Mouse (Mus musculus): Measurements from ENCODE around the gene Tmem132a. TPM values are rescaled to one million over a fixed set of nuclear protein-coding genes. Genes with fewer than 3 reads are reported as not detected.

Tmem132a gene
- polyA plus RNA-seq, 1 experiment from 2014 or later = 51.5 TPM

- no peak overlapping the region for H3K9ac ChIP-seq (replicated peaks; ENCODE audit: low read length)
- no peak overlapping the region for H3K4me3 ChIP-seq (ENCODE audit: low read depth, low read length)
- H3K27ac ChIP-seq (replicated peaks; ENCODE audit: low read depth, low read length) = no peak overlapping the region
- no peaks in the 10 kb centered on the region for H3K36me3 ChIP-seq (replicated peaks; ENCODE audit: control insufficient read depth, insufficient read depth, low read depth, low read length)
- H3K4me1 ChIP-seq (ENCODE audit: control insufficient read depth, insufficient read depth, low read length) = no peaks in the 10 kb centered on the region
- H3K9me3 ChIP-seq (replicated peaks; ENCODE audit: control insufficient read depth, low read length) = no peaks in the 10 kb centered on the region
- no peak for ATAC-seq (replicated peaks; ENCODE audit: insufficient number of reproducible peaks, low FRiP score, low TSS enrichment, low read depth)
- DNase-seq (ENCODE audit: low spot score) = no peak
- no peaks in the 10 kb centered on the region for H3K27me3 ChIP-seq (ENCODE audit: control insufficient read depth, insufficient read depth, low read length)
- WGBS = 73% methylated on average over 3 of the region's 3 CpGs
- H3K4me2 ChIP-seq (ENCODE audit: low read depth, low read length) = no peak overlapping the region
These were observed 22.2 kb downstream of the Tmem132a start for GRCm38 (mm10) chr19:10847311-10848087.

GRCm38 (mm10) chr19:10846150-10846549, 23.6 kb downstream of the Tmem132a start:
- Histone ChIP-seq H3K4me1 (ENCODE audit: control insufficient read depth, insufficient read depth, low read length) (no peaks in the 10 kb centered on the region), H3K9me3 (replicated peaks; ENCODE audit: control insufficient read depth, low read length) (no peaks in the 10 kb centered on the region), H3K4me2 (ENCODE audit: low read depth, low read length) (no peak overlapping the region), H3K27ac (replicated peaks; ENCODE audit: low read depth, low read length) (no peak overlapping the region), H3K36me3 (replicated peaks; ENCODE audit: control insufficient read depth, insufficient read depth, low read depth, low read length) (no peaks in the 10 kb centered on the region), H3K27me3 (ENCODE audit: control insufficient read depth, insufficient read depth, low read length) (no peaks in the 10 kb centered on the region), H3K9ac (replicated peaks; ENCODE audit: low read length) (no peak overlapping the region), H3K4me3 (ENCODE audit: low read depth, low read length) (no peak overlapping the region)
- ATAC-seq (replicated peaks; ENCODE audit: insufficient number of reproducible peaks, low FRiP score, low TSS enrichment, low read depth) = no peak
- 72% methylated on average over 7 of the region's 7 CpGs for WGBS
- no peak for DNase-seq (ENCODE audit: low spot score)

- no peaks in the 10 kb centered on the region for H3K27me3 ChIP-seq (ENCODE audit: control insufficient read depth, insufficient read depth, low read length)
- ATAC-seq (replicated peaks; ENCODE audit: insufficient number of reproducible peaks, low FRiP score, low TSS enrichment, low read depth) (no peak), DNase-seq (ENCODE audit: low spot score) (no peak)
- no peak overlapping the region for H3K27ac ChIP-seq (replicated peaks; ENCODE audit: low read depth, low read length)
- H3K9ac ChIP-seq (replicated peaks; ENCODE audit: low read length) = no peak overlapping the region
- H3K4me3 ChIP-seq (ENCODE audit: low read depth, low read length) = no peak overlapping the region
- no peaks in the 10 kb centered on the region for H3K36me3 ChIP-seq (replicated peaks; ENCODE audit: control insufficient read depth, insufficient read depth, low read depth, low read length)
- 82% methylated on average over 3 of the region's 3 CpGs for WGBS
- no peak overlapping the region for H3K4me2 ChIP-seq (ENCODE audit: low read depth, low read length)
- no peaks in the 10 kb centered on the region for H3K4me1 ChIP-seq (ENCODE audit: control insufficient read depth, insufficient read depth, low read length)
- H3K9me3 ChIP-seq (replicated peaks; ENCODE audit: control insufficient read depth, low read length) = no peaks in the 10 kb centered on the region
These were observed 24.3 kb downstream of the Tmem132a start for GRCm38 (mm10) chr19:10845454-10845853.

- Histone ChIP-seq H3K4me1 (ENCODE audit: control insufficient read depth, insufficient read depth, low read length) (no peaks in the 10 kb centered on the region), H3K4me2 (ENCODE audit: low read depth, low read length) (no peak overlapping the region), H3K27me3 (ENCODE audit: control insufficient read depth, insufficient read depth, low read length) (no peaks in the 10 kb centered on the region), H3K27ac (replicated peaks; ENCODE audit: low read depth, low read length) (no peak overlapping the region), H3K9me3 (replicated peaks; ENCODE audit: control insufficient read depth, low read length) (no peaks in the 10 kb centered on the region), H3K36me3 (replicated peaks; ENCODE audit: control insufficient read depth, insufficient read depth, low read depth, low read length) (no peaks in the 10 kb centered on the region), H3K9ac (replicated peaks; ENCODE audit: low read length) (no peak overlapping the region), H3K4me3 (ENCODE audit: low read depth, low read length) (no peak overlapping the region)
- 87% methylated on average over 5 of the region's 5 CpGs for WGBS
- DNase-seq (ENCODE audit: low spot score) (no peak), ATAC-seq (replicated peaks; ENCODE audit: insufficient number of reproducible peaks, low FRiP score, low TSS enrichment, low read depth) (no peak)
These were observed 25.5 kb downstream of the Tmem132a start for GRCm38 (mm10) chr19:10844206-10844605.

GRCm38 (mm10) chr19:10842914-10843313, 26.8 kb downstream of the Tmem132a start:
- H3K4me2 ChIP-seq (ENCODE audit: low read depth, low read length) = no peak overlapping the region
- WGBS = 36% methylated on average over 24 of the region's 24 CpGs
- no peak overlapping the region for H3K9ac ChIP-seq (replicated peaks; ENCODE audit: low read length)
- H3K36me3 ChIP-seq (replicated peaks; ENCODE audit: control insufficient read depth, insufficient read depth, low read depth, low read length) = no peaks in the 10 kb centered on the region
- DNase-seq (ENCODE audit: low spot score) (no peak), ATAC-seq (replicated peaks; ENCODE audit: insufficient number of reproducible peaks, low FRiP score, low TSS enrichment, low read depth) (no peak)
- H3K4me3 ChIP-seq (ENCODE audit: low read depth, low read length) = no peak overlapping the region
- no peaks in the 10 kb centered on the region for H3K4me1 ChIP-seq (ENCODE audit: control insufficient read depth, insufficient read depth, low read length)
- no peak overlapping the region for H3K27ac ChIP-seq (replicated peaks; ENCODE audit: low read depth, low read length)
- no peaks in the 10 kb centered on the region for H3K9me3 ChIP-seq (replicated peaks; ENCODE audit: control insufficient read depth, low read length)
- H3K27me3 ChIP-seq (ENCODE audit: control insufficient read depth, insufficient read depth, low read length) = no peaks in the 10 kb centered on the region

- DNase-seq (ENCODE audit: low spot score) (no peak), ATAC-seq (replicated peaks; ENCODE audit: insufficient number of reproducible peaks, low FRiP score, low TSS enrichment, low read depth) (no peak)
- Histone ChIP-seq H3K4me1 (ENCODE audit: control insufficient read depth, insufficient read depth, low read length) (no peaks in the 10 kb centered on the region), H3K4me2 (ENCODE audit: low read depth, low read length) (no peak overlapping the region), H3K27me3 (ENCODE audit: control insufficient read depth, insufficient read depth, low read length) (no peaks in the 10 kb centered on the region), H3K27ac (replicated peaks; ENCODE audit: low read depth, low read length) (no peak overlapping the region), H3K9ac (replicated peaks; ENCODE audit: low read length) (no peak overlapping the region), H3K9me3 (replicated peaks; ENCODE audit: control insufficient read depth, low read length) (no peaks in the 10 kb centered on the region), H3K4me3 (ENCODE audit: low read depth, low read length) (no peak overlapping the region), H3K36me3 (replicated peaks; ENCODE audit: control insufficient read depth, insufficient read depth, low read depth, low read length) (no peaks in the 10 kb centered on the region)
- WGBS = 25% methylated on average over 16 of the region's 16 CpGs
These were observed 27.8 kb downstream of the Tmem132a start for GRCm38 (mm10) chr19:10841721-10842626.

- Histone ChIP-seq H3K27ac (replicated peaks; ENCODE audit: low read depth, low read length) (no peak within 1 kb of the TSS), H3K36me3 (replicated peaks; ENCODE audit: control insufficient read depth, insufficient read depth, low read depth, low read length) (no peaks in the 10 kb centered on the region), H3K4me1 (ENCODE audit: control insufficient read depth, insufficient read depth, low read length) (no peaks in the 10 kb centered on the region), H3K4me2 (ENCODE audit: low read depth, low read length) (no peak within 1 kb of the TSS), H3K27me3 (ENCODE audit: control insufficient read depth, insufficient read depth, low read length) (no peaks in the 10 kb centered on the region), H3K9ac (replicated peaks; ENCODE audit: low read length) (no peak within 1 kb of the TSS), H3K9me3 (replicated peaks; ENCODE audit: control insufficient read depth, low read length) (no peaks in the 10 kb centered on the region), H3K4me3 (ENCODE audit: low read depth, low read length) (no peak within 1 kb of the TSS)
- DNase-seq (ENCODE audit: low spot score) (no peak), ATAC-seq (replicated peaks; ENCODE audit: insufficient number of reproducible peaks, low FRiP score, low TSS enrichment, low read depth) (no peak)
- 74% methylated on average over 15 of the region's 15 CpGs for WGBS
These were observed 30.5 kb downstream of the Tmem132a start, which contains the start of gene Slc15a3 for GRCm38 (mm10) chr19:10839010-10839892. Gene Slc15a3 (plus strand): TSS chr19:10839727.

Data from embryonic facial prominence, embryonic 11.5 days (tissue).